Mouse (Mus musculus): ENCODE results near the gene Foxp1.

Gene Foxp1

DNA sequence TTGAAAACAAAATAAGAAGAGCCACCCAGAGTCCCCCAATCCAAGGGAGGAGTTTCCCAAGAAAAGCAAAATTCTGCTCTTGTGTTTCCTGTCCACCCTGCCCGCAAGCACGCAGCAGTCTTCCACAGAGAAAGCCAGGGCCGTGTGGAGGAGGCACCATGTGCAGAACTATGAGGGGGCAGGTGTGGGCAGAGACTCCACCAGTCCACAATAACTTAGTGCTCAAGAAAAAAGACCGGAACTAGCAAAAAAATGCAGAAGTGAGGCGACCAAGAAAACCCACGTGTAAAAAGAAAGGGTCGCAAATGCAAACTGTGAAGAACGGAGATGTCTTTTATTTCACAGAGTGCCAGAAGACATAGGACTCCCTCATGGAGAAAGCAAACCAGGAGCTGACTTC lies 227.0 kb downstream of the Foxp1 start:
- no peak for DNase-seq (ENCODE audit: low read depth, low spot score)

DNA sequence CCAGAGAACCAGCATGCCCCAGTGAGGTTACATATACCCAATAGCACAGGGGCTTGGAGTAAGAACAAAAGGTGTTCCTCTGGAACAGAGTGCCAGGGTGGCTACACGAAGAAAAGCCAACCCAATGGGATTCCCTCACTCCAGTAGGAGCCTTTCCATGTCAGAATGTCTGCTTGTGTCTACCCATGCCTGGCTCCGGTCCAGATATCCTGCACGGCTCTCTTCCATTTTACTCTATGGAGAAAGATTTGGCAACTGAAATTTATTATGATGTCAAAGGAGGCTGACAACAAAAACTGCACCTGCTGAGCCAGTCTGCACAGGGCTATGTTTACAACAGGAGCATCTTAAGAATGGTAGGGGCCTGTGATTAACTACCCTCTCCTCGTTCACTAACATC lies 233.3 kb downstream of the Foxp1 start:
- no peak for DNase-seq (ENCODE audit: low read depth, low spot score)

DNA sequence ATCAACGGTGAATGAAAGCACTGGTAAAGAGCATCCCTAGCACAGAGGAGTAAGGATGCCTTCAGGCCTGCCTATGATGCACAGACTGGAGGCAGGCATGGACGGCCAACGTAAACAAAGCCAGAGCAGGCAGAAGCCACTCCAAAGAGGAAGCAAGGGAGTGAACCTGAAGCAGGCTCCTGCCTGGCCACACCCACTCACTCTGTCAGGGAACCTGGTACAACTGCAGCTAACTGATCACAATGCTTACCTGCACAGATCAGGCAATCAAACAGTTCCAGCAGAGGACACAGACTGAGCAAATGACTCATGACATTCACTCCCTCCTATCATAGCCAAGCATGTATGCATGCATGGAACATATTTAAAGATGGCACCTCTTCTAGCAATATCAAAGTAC lies 237.5 kb downstream of the Foxp1 start:
- DNase-seq (ENCODE audit: low read depth, low spot score), result peak; percentile 43

DNA sequence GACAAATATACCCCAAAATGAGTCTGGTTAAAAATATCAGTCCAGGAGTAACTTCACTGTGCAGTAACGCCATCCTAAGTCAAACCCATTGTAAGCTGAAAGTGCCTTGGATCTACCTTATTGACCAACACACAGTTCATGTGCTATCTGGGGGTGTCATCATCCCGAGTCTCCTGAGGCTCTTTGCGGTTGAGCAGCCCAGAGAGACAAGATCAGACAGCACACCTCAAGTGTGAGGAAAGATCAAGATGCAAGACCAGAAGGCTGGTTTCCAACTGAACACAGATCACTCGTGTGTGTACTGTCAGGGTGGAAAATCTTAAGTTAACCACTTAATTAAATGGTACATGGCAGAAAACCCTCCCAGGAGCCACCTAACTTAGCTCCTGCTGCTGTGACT lies 238.5 kb downstream of the Foxp1 start:
- peak; percentile 48 for DNase-seq (ENCODE audit: low read depth, low spot score)

DNA sequence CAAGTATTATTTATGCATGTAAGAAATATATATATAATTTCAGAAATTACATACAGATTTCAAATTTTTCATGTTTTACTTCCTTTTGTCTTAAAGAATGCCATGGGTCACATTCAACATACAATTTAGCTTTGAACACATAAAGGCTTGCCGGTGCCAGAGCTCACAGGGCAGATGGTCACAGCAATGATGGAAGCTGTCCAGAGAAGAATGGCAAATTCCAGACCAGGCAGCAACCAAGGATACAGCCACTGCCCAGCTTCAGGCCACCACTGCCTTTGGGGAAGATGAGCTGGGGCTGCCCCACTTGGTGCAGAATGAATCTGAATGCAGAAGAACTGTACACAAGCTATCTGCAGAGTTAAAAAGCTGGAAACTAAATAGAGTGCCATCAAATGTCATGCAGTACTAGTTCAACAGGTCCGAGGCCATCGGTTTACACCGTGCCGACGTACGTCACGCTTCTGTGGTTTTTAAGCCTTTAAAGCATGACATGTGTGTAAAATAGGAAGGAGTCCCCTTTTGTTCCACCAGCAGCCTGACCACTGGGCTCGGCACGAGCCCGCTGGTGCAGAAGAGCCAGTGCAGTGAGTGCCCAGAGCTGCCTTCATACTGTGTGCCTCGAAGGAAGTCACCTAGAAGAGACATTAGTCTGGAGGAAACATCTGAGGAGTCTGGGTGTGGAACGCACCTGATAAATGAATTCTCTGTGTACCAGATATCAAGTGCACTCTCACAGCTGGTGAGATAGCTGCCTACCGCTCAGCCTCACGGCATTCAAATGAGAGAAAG lies 239.5 kb downstream of the Foxp1 start:
- DNase-seq (ENCODE audit: low read depth, low spot score), result peak; percentile 65

DNA sequence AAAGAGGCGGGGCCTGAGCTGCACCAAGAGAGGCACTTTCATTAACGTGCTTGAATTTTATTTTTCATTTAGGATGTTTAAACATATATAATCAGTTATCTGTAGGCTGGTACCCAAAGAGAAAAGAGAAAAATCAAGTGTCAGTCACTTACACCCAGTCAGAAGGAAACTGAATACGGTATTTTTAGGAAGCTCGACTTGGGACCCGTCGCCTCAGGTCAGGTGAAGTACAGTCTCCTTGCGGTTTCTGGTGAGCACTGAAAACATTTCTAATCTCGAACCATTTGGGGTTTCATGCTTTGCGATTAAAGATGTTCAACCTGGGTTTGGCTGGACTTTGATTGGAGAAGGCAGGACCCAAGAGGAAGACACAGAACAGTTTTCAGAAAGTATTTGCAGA lies 241.1 kb downstream of the Foxp1 start:
- DNase-seq (ENCODE audit: low read depth, low spot score), result no peak

DNA sequence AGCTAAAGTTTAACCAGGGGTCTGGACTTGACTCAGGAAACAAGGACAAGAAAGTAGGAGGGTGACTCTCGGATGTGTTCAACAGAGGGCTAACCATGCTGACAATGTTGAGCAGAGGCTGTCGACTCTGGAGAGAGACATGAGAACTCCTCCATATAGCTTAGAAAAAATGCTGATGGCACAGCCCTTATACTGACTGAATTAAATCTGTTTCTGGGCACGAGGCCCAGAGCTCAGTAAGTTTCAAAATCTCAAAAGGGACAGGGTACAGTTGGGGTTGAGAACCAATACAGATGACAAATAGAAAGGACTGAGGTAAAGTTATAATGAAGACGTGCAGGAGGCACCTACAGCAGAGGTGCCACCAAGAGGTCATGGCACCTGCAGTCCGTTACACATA lies 241.9 kb downstream of the Foxp1 start:
- no peak for DNase-seq (ENCODE audit: low read depth, low spot score)

DNA sequence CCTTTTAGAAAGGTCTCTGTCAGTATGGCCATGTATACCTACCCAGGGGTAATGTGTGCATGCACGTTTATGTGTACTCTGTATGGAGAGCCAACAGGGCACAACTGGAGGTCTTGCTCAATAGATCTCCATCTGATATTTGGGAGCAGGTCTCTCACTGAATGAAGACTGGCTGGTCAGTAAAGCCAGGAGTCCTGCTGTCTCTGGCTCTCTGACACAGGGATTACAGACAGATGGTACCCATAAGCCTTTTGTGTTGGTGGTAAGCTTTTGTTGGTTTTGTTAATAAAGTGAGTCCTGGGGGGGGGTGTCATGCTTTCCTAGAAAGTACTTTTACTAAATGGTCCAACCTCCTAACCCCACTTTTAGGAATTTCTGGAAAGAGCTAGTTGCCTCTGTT lies 245.3 kb downstream of the Foxp1 start:
- no peak for DNase-seq (ENCODE audit: low read depth, low spot score)

DNA sequence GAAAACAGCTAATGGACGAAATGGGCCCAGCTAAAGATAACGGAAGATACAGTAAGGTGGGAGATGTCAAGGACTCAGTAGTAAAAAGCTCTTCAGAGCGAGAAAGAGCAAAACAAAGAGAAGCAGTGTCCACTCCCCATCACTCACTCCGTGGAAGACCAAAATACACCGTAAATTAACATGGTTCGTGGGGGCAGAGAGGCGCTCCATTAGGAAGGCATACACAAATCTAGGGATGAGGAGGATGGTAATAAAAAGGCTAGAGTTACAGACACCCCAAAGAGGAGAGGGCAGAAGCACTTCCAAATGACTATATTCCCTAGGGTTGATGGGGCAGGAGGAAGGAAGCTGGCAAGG lies 246.2 kb downstream of the Foxp1 start:
- DNase-seq (ENCODE audit: low read depth, low spot score), result no peak

DNA sequence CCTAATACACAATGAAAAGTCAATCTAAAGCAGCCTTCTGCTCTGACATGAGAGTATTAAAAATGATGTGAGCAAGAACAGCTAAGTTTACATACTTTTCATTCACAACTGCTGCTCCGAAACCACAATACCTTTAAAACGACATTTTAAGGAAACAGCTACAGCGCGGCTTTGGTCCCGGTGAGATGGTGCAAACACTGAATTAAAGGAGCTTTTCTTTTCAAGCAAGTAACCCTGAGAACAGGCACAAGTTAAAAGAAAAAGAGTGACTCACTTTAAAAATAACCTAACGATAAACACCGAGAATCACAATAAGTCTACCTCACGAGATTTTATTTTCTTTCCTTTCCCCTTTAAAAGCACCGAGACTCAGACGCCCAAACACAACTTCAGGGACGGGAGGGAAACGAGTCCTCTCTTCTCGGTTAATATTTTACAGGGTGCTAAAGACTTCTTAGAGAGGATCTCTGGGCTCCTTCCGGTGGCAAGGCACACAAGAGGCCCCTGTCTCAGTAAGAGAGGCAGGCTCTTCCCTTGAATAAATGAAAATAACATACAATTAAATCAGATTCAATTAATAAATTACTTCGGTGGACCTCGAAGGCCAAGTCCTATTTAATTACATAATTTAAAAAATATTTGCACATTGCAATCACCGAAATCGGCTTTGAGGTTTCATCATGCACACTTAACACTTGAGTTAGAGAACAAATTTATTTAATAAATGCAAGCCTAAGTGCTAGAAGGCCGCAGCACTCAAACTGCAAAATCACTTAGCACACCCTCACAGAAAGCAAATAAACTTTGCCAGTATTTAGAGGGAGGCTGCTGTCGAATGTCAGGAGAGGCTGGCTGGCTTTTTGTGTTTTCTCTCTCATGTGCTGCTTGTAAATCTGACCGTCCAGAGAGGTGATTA lies 246.9 kb downstream of the Foxp1 start:
- DNase-seq (ENCODE audit: low read depth, low spot score), result peak; percentile 61

DNA sequence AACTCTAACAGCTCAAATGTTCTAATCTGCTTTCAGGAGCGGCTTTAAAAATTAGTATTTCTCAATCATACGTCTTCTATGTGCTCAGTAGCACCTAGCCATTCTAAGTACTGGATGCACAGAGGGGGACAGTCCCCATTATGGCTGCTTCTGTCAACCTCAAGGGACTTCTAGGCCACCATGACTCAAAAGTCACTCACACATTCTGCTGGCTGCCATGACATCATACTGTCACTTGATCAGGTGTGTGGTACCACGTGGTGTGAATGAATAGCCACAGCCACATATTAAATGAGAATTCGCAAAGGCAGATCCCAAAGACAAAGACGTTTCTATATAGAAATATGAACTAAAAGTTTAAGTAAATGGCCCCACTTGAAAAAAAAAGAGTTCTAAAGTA lies 247.9 kb downstream of the Foxp1 start:
- peak; percentile 79 for DNase-seq (ENCODE audit: low read depth, low spot score)

DNA sequence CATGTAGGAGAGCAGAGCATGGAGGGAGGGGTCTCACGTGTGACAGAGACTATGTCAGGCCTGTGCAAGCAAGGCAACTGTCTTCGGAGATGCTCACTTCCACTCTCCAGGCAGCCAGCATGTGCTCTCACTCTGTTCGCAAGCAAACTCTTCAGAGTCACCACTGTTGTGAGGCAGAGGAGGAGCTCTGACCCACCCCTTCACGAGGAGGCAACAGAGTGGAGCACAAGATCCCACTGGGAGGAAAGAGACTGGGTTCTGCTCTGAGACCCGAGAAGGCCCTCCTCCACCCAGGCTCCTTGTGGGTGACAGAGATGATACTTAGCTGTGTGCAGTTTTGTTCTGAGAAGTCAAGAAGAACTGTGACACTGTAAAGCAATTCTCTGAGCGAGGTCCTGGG lies 248.3 kb downstream of the Foxp1 start:
- DNase-seq (ENCODE audit: low read depth, low spot score), result peak; percentile 46

DNA sequence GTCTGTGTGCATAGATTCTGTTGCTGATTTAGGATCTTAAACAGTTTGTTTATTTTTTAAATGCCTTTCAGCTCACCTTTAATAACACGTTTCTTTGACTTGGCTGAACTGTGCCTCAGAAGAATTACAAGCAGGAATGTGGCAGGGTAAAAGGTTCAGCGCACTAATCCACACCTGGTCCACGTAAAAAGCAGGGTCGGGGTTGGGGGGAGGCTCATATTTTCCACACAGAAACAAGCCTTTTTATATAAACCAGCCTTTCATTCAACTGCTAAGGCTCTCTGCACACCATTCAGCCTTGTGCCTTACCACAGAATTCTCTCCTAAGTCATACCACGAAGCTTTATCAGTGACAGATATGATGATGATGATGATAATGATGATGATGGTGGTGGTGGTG lies 249.3 kb downstream of the Foxp1 start:
- no peak for DNase-seq (ENCODE audit: low read depth, low spot score)

DNA sequence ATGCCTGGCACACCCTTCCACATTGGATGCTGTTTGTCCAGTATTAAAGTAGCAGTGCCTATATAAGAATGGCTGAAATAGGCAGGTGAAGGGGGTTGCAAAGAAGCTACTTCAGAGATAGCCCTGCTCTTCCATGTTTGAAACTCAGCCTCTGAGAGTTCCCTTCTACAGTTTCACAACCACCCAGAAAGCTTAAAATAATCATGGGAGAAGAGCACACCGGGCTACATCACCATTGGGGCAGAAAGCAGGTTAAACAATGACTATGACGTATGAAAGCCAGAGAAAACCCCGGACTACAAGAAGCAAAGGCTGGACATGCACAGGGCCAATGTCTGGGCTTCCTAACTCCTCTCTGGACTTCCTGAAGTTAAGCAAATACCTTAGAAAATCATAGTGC lies 250.3 kb downstream of the Foxp1 start:
- no peak for DNase-seq (ENCODE audit: low read depth, low spot score)

DNA sequence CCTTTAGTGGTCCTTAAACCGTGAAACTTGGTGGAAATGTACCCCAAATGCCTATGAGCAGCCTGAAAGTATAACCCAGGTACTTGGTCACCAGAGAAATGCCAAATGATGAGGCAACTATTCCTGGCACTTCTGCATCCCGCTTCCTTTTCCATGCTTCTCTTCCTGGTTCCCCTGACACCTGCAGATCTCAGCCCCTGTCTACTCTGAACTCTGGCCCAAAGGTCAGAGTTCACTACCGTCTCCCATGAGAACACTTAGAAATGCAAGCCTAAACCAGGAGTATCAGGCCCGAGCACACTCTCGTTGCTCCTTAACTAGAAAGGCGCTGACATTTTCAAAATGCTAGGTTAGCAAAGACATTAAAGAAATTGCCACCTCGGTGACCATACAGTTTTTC lies 250.8 kb downstream of the Foxp1 start:
- no peak for DNase-seq (ENCODE audit: low read depth, low spot score)

DNA sequence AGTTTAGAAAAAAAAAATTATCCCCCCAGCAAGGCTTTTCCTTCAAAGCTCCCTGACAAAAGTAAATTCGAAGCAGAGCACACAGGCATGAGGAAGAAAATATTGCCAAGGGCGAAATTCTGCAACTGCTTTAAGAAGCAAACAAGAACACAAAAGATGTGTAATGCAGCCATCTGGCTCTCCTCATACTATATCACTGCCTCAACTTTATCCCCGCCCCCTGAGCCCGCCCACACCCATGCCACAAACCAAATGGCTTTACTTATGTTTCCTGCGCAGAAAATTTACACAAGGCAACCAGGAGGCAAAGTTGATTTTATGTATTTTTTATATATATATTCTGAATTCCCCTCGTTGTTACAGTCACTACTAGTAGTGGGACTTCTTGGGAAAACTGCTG lies 252.6 kb downstream of the Foxp1 start:
- DNase-seq (ENCODE audit: low read depth, low spot score), result peak; percentile 80

DNA sequence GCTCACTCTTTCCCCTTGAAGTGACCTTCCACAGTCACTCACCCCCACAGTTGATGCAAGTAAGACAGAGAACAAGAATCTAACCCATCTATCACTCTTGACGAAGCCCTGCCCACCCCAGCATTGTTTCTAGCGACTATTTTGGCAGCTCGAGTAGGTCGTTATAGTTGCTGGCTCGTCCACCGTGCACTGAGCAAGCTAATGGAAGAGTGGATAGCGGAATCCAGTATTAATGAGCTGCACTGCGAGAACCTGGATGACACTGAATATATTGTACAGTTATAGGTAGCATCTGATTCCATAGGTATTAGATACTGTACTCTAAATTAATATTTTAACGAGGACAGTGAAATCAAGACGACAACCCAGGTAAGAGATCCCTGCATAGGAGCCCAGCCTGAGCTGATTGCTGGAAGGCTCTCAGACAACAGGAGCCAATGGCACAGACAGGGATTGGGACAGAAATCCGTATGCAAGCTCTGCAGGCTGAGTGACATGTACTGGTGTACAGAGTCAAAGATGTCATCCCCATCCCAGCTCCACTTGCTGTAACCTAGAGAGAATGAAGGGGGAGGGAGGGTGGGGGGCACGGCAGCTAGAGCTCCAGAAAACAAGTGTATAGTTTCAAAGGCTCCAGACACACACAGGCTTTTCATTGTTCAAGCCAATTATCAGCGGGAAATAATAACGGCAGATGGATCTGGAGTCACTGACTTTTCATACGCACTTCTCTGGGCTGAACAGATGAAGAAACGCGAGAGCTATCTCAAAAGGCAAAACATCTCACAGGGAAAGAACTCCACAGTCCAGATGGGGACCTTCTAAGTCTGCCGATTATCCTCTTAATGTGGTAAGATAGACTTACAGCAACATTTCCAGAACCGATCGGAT lies 254.1 kb downstream of the Foxp1 start:
- no peak for DNase-seq (ENCODE audit: low read depth, low spot score)

DNA sequence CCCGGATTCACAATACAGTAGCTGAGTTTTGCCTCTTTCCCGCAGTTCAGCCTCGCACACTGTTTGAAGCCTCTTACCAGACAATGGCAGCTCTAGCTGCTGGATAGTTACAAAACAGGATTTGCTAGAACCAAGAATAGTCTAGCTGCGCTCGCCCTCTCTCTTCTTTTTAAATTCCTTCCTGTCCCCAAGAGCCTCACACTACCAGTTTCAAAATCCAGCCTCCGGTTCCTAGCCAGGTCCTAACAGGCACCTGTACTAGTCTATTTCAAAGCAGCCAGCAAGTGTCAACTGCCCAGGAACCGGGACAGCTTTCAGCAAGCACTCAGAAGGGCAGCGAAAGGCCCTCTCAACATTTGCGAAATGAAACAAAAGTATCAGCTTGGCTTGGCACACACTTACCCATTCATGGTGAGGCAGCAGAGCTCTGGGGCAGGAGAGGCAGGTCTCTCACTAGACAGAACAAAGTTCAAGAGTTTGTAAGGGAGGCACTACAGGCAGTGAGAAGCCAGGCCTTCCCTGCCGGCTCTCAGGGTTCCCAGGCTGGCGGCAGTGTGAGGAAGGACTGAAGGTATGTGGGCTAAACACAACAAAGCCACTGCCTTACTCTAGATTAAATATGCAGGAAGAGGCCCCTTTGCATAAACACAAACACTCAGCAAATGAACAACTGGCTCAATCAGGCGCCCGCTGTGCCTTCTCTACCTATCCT lies 256.4 kb downstream of the Foxp1 start:
- DNase-seq (ENCODE audit: low read depth, low spot score), result peak; percentile 56

DNA sequence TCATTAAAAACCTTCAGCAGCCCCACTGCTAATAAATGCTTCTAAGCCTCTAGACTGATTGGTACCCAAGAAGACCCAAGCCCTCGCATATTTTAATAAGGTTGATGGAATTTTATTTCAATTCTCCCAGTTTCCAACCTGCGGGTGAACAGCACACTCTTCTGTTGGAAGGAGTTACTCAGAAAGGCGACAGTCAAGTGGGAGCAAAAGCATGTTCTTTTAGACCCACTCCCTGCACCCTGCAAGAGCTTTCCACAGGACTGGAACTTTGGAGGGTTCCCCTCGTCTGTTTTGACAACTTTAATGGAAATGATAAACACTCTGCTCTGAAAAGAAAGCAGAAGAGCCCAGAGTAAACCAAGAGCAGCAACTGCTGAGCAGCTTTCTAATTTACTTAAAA lies 257.3 kb downstream of the Foxp1 start:
- peak; percentile 29 for DNase-seq (ENCODE audit: low read depth, low spot score)

DNA sequence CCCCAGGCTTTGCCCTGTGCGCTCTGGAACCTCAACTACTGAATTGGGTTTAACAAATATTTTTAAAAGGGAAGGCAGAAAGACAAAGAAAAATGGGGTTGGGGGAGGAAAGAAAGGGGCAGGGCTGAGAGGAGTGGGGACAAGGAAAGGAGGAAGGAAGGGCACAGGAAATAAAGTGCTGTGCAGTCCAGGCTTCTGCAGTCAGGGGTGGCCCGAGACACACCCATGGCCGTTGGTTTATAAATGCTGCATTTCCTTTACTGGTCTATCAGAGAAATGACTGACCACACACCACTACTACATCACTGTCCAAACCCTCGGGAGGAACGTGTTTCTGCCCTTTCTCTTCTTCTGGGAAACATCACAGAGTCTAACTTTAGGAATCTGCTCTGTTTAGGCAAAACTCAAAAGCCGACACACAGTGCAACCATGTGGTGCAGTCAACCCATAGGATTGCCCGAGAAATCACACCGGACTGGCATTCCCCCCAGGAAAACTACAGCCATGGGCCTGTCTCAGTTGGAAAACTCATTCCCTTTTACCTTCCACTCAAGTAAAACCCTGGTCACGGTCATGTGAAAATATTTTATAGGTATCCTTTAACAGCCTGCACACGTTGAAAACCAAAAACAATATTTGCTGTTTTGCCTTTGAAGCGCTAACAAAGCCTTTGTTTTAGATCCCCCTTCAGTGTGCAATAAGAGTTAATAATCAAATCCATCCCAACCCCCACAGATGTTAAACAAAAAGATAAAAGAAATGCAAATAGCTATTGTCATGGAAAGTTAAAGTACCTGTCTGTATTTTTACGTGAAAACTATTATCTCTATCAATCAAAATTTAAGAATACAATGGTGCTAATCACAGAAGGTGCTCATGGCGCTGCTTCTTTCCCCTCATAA lies 258.1 kb downstream of the Foxp1 start:
- peak; percentile 51 for DNase-seq (ENCODE audit: low read depth, low spot score)

DNA sequence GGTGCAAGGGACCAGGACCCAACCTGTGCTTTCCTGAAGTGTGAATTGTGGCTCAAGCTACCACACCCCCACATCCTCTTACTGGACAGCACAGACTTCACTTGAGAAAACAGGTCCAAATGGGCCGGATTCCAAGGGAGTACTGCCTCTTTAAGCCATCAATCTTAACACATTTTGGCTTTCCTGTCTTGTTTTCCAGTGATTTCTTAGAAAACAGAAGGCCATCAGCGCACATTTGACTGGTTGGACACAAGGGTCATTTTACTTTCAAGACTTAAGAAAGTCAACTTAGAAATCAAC lies 258.7 kb downstream of the Foxp1 start:
- DNase-seq (ENCODE audit: low read depth, low spot score), result no peak

Measured in CD4-positive, CD25-positive, alpha-beta regulatory T cell, adult 2 months (primary cell).